Mouse (Mus musculus) liver, embryonic 16.5 days (tissue): Measurements from ENCODE around the gene Svop. TPM values are rescaled to one million over a fixed set of nuclear protein-coding genes. Genes with fewer than 3 reads are reported as not detected.

Experiments
- ATAC-seq: fragments of 200-750 bp; cut with Nextera tagmentation; 2 replicates; pipeline ENCODE4 v1.8.0; 2017; ENCODE audit warnings: low read depth, mild to moderate bottlenecking, moderate number of reproducible peaks, moderate library complexity
- H3K27ac ChIP-seq: fragments of 300-500 bp; sonication (generic); 2 replicates; pipeline ENCODE4 v1.5.1; 2014; ENCODE audit warnings: mild to moderate bottlenecking, low read length
- H3K27me3 ChIP-seq: fragments of 300-500 bp; sonication (generic); 2 replicates; pipeline ENCODE4 v1.6.1; 2014; ENCODE audit warnings: low read depth, low read length, mixed read lengths; ENCODE audit not compliant: control insufficient read depth, insufficient read depth
- H3K36me3 ChIP-seq: fragments of 300-500 bp; sonication (generic); 2 replicates; pipeline ENCODE4 v1.6.1; 2014; ENCODE audit warnings: mild to moderate bottlenecking; ENCODE audit not compliant: control insufficient read depth, insufficient read depth
- H3K4me1 ChIP-seq: fragments of 300-500 bp; sonication (generic); 2 replicates; pipeline ENCODE4 v1.6.1; 2014; ENCODE audit warnings: low read depth, low read length, mixed read lengths; ENCODE audit not compliant: control insufficient read depth
- H3K4me2 ChIP-seq: fragments of 300-500 bp; sonication (generic); 2 replicates; pipeline ENCODE4 v1.6.1; 2014; ENCODE audit warnings: low read depth, low read length, mixed read lengths
- H3K4me3 ChIP-seq: fragments of 300-500 bp; sonication (generic); 2 replicates; pipeline ENCODE4 v1.5.1; 2014; ENCODE audit warnings: low read depth, mild to moderate bottlenecking, low read length
- H3K9ac ChIP-seq: fragments of 300-500 bp; sonication (generic); 2 replicates; pipeline ENCODE4 v1.6.1; 2014; ENCODE audit warnings: low read depth, low read length
- H3K9me3 ChIP-seq: fragments of 300-500 bp; sonication (generic); replicated peaks from 2 replicates; pipeline ENCODE4 v1.6.1; 2016; ENCODE audit warnings: low read length; ENCODE audit not compliant: control insufficient read depth
- WGBS: fragments of 180-500 bp; shearing (Covaris S2); extraction: QIAGEN DNeasy Blood & Tissue Kit; methylation state at CpG from one replicate; pipeline ENCODE4 v1.1.7; 2014; ENCODE audit not compliant: insufficient replicate concordance; 5-methylcytosine and 5-hydroxymethylcytosine counted together
- polyA plus RNA-seq: library from polyadenylated mRNA; unstranded; fragments of >200 nt; fragmentation: Nextera tagmentation; extraction: Ambion mirVana; gene quantifications from 2 replicates; pipeline ENCODE4 v1.2.1, GENCODE M21; 2015

Svop gene
- polyA plus RNA-seq, 1 experiment from 2014 or later, result 0.05 TPM

- Histone ChIP-seq H3K4me1 (peaks cover 2% of the 10 kb centered on the region), H3K9me3 (no peaks in the 10 kb centered on the region), H3K9ac (no peak overlapping the region), H3K27me3 (peaks cover 6% of the 10 kb centered on the region; the same call in 1 of the 2 replicates), H3K4me2 (no peak overlapping the region), H3K36me3 (no peaks in the 10 kb centered on the region), H3K27ac (no peak overlapping the region), H3K4me3 (no peak overlapping the region)
- WGBS, result 65% methylated on average over 12 of the region's 12 CpGs
- no peak for ATAC-seq
Measured at GRCm38 (mm10) chr5:114027217-114027944, 64.0 kb downstream of the Svop start.

GRCm38 (mm10) chr5:114024885-114025284, 66.5 kb downstream of the Svop start:
- no peak overlapping the region for H3K4me2 ChIP-seq
- H3K9ac ChIP-seq, result no peak overlapping the region
- 0 out of 2 replicates have a peak, but pooled peaks have one; percentile 12 for ATAC-seq
- H3K27ac ChIP-seq, result no peak overlapping the region
- no peaks in the 10 kb centered on the region for H3K36me3 ChIP-seq
- H3K4me1 ChIP-seq, result peaks cover 2% of the 10 kb centered on the region
- no peaks in the 10 kb centered on the region for H3K9me3 ChIP-seq
- 7% methylated on average over 9 of the region's 10 CpGs for WGBS
- H3K4me3 ChIP-seq, result no peak overlapping the region
- peaks cover 6% of the 10 kb centered on the region; the same call in 1 of the 2 replicates for H3K27me3 ChIP-seq

GRCm38 (mm10) chr5:114024390-114024789, 67.0 kb downstream of the Svop start:
- no peak overlapping the region for H3K4me3 ChIP-seq
- WGBS, result 45% methylated on average over 6 of the region's 6 CpGs
- peaks cover 6% of the 10 kb centered on the region; the same call in 1 of the 2 replicates for H3K27me3 ChIP-seq
- no peak for ATAC-seq
- H3K9ac ChIP-seq, result no peak overlapping the region
- no peak overlapping the region for H3K4me2 ChIP-seq
- no peak overlapping the region for H3K27ac ChIP-seq
- H3K9me3 ChIP-seq, result no peaks in the 10 kb centered on the region
- no peaks in the 10 kb centered on the region for H3K36me3 ChIP-seq
- peaks cover 2% of the 10 kb centered on the region for H3K4me1 ChIP-seq

- Histone ChIP-seq H3K4me3 (no peak overlapping the region), H3K36me3 (no peaks in the 10 kb centered on the region), H3K4me2 (no peak overlapping the region), H3K27ac (no peak overlapping the region), H3K9me3 (no peaks in the 10 kb centered on the region), H3K27me3 (no peaks in the 10 kb centered on the region), H3K9ac (no peak overlapping the region), H3K4me1 (no peaks in the 10 kb centered on the region)
- WGBS, result 61% methylated on average over 7 of the region's 7 CpGs
- ATAC-seq, result no peak
Measured at GRCm38 (mm10) chr5:114015121-114015520, 76.2 kb downstream of the Svop start.

GRCm38 (mm10) chr5:114009049-114009448, 82.3 kb downstream of the Svop start:
- Histone ChIP-seq H3K4me3 (no peak overlapping the region), H3K36me3 (no peaks in the 10 kb centered on the region), H3K27ac (no peak overlapping the region), H3K4me1 (no peaks in the 10 kb centered on the region), H3K4me2 (no peak overlapping the region), H3K9me3 (no peaks in the 10 kb centered on the region), H3K27me3 (no peaks in the 10 kb centered on the region), H3K9ac (no peak overlapping the region)
- no peak for ATAC-seq
- 50% methylated on average over 4 of the region's 4 CpGs for WGBS

GRCm38 (mm10) chr5:114007753-114008453, 83.5 kb downstream of the Svop start:
- no peak overlapping the region for H3K9ac ChIP-seq
- WGBS, result 70% methylated on average over 12 of the region's 12 CpGs
- ATAC-seq, result no peak
- H3K4me3 ChIP-seq, result no peak overlapping the region
- H3K4me2 ChIP-seq, result no peak overlapping the region
- H3K4me1 ChIP-seq, result peaks cover 5% of the 10 kb centered on the region; the same call in 1 of the 2 replicates
- no peak overlapping the region for H3K27ac ChIP-seq
- no peaks in the 10 kb centered on the region for H3K27me3 ChIP-seq
- H3K9me3 ChIP-seq, result no peaks in the 10 kb centered on the region
- H3K36me3 ChIP-seq, result no peaks in the 10 kb centered on the region

GRCm38 (mm10) chr5:114006974-114007373, 84.4 kb downstream of the Svop start:
- Histone ChIP-seq H3K9ac (no peak overlapping the region), H3K4me1 (peaks cover 5% of the 10 kb centered on the region; the same call in 1 of the 2 replicates), H3K27me3 (no peaks in the 10 kb centered on the region), H3K4me3 (no peak overlapping the region), H3K4me2 (no peak overlapping the region), H3K9me3 (no peaks in the 10 kb centered on the region), H3K27ac (no peak overlapping the region), H3K36me3 (no peaks in the 10 kb centered on the region)
- WGBS, result 66% methylated on average over 4 of the region's 4 CpGs
- ATAC-seq, result no peak

- no peak overlapping the region for H3K4me3 ChIP-seq
- ATAC-seq, result no peak
Measured at GRCm38 (mm10) chr5:114005100-114005499, 86.3 kb downstream of the Svop start.

GRCm38 (mm10) chr5:114004573-114004972, 86.8 kb downstream of the Svop start:
- no peak overlapping the region for H3K27ac ChIP-seq
- H3K36me3 ChIP-seq, result no peaks in the 10 kb centered on the region
- no peak overlapping the region for H3K9ac ChIP-seq
- no peak for ATAC-seq
- H3K9me3 ChIP-seq, result no peaks in the 10 kb centered on the region
- WGBS, result 72% methylated on average over 11 of the region's 11 CpGs
- peaks cover 5% of the 10 kb centered on the region; the same call in 1 of the 2 replicates for H3K4me1 ChIP-seq
- H3K4me3 ChIP-seq, result no peak overlapping the region
- H3K27me3 ChIP-seq, result no peaks in the 10 kb centered on the region
- H3K4me2 ChIP-seq, result no peak overlapping the region

More at GRCm38 (mm10) chr5:114005100-114005499, 86.3 kb downstream of the Svop start:
- Histone ChIP-seq H3K4me1 (peaks cover 5% of the 10 kb centered on the region; the same call in 1 of the 2 replicates), H3K4me2 (no peak overlapping the region), H3K27ac (no peak overlapping the region), H3K9ac (no peak overlapping the region), H3K36me3 (no peaks in the 10 kb centered on the region), H3K27me3 (no peaks in the 10 kb centered on the region), H3K9me3 (no peaks in the 10 kb centered on the region)
- WGBS, result 57% methylated on average over 5 of the region's 5 CpGs
